Mouse (Mus musculus): Measurements from ENCODE around the gene Cox8b.
A peak's percentile ranks its signal among the peaks of the same experiment; 100 is the strongest.

Gene Cox8b

GRCm38 (mm10) chr7:140900220-140900619 is at the start of gene Cox8b:
Gene Cox8b (minus strand): TSS chr7:140900446.
- DNase-seq (ENCODE audit: low spot score), result no peak

GRCm38 (mm10) chr7:140949255-140949654 is 49.0 kb upstream of the Cox8b start:
- no peak for DNase-seq (ENCODE audit: low spot score)

DNA sequence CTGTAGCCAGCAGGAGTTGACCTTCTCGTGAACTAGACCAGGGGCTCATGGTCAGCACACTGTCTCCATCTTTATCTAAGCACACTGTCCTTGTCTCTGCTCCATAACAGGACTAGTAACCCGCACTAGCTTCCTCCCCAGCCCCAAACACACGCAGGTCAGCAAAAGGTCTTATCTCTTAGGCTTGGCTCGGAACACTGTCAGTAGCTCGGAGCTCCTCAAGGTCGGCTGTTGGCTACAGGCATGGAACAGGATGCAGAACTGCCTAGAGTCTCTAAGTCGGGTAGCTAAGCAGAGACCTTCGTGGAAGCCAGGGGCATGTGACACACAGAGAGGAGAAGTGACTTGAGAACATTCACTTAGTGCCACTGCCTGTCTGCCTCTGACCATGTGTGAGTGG is 47.9 kb upstream of the Cox8b start:
- peak; percentile 59 for DNase-seq (ENCODE audit: low spot score)

- DNase-seq (ENCODE audit: low spot score), result no peak
Observed at GRCm38 (mm10) chr7:140946980-140947379, 46.7 kb upstream of the Cox8b start.

- DNase-seq (ENCODE audit: low spot score), result no peak
Observed at GRCm38 (mm10) chr7:140946311-140946710, 46.1 kb upstream of the Cox8b start.

GRCm38 (mm10) chr7:140945247-140945646 is 45.0 kb upstream of the Cox8b start:
- no peak for DNase-seq (ENCODE audit: low spot score)

DNA sequence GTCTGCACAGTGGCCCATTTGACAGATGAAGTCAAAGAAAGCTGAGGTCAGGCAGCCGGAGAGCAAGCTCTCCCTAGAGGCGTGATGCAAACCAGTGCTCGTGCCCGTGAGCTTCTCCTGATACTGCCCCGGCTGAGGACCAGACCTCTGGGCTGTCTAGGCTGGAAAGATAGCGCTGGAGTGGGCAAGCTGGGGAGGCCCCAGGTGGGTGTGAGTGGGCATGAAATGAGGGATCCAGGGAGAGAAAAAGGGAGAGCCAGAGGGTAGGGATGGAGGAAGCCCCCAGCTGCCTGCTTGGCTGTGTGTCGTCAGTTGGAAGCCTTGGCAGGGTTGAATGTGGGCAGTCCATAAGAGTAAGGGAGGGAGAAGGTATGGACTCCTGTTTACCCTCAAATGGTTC is 44.0 kb upstream of the Cox8b start:
- no peak for DNase-seq (ENCODE audit: low spot score)

GRCm38 (mm10) chr7:140943356-140943755 is 43.1 kb upstream of the Cox8b start:
- no peak for DNase-seq (ENCODE audit: low spot score)

- no peak for DNase-seq (ENCODE audit: low spot score)
Observed at GRCm38 (mm10) chr7:140942811-140943210, 42.6 kb upstream of the Cox8b start.

- DNase-seq (ENCODE audit: low spot score), result no peak
Observed at GRCm38 (mm10) chr7:140942341-140942740, 42.1 kb upstream of the Cox8b start.

DNA sequence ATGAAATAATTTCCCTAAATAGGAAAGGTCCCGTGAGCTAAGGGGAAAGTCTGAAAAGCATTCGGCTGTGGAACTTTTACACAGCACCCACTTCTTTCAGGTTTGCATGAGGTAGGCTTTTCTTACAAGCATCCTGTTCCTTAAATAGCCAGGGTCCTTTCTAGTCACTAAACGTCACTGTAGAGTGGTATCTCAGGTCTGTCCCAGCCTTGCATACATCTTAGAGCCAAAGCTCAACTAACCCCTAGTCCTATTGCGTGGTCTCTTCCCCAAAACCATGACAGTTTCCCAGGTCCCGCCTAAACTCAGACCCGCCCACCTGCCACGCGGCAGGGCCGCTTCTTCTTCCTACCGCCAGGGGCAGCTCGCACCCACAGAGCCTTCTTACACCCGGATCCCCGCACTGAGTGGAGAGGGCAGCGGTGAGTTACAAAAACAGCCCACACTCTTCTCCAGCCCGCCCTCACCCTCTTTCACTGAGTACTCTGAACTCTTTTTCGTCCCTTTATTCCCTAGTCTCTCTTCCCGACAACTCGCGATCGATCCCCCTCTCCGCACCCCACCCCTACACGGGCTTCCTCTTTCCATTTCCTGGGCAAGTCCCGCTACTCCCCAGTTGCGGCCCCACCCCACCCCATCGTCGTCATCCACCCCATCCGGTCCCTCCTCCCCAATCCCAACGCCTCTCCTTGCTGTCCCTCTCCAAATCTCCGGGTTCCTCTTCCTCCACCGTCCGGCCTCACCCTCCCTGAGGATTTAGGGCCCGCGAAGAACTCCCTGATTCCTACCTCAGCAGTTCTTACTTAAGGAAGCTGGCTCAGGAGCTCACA is 41.2 kb upstream of the Cox8b start, which contains the start of gene Pgghg:
TSS of gene Pgghg (plus strand) at position 170 of the 830 bp plus-strand sequence.
- DNase-seq (ENCODE audit: low spot score), result peak; percentile 88

DNA sequence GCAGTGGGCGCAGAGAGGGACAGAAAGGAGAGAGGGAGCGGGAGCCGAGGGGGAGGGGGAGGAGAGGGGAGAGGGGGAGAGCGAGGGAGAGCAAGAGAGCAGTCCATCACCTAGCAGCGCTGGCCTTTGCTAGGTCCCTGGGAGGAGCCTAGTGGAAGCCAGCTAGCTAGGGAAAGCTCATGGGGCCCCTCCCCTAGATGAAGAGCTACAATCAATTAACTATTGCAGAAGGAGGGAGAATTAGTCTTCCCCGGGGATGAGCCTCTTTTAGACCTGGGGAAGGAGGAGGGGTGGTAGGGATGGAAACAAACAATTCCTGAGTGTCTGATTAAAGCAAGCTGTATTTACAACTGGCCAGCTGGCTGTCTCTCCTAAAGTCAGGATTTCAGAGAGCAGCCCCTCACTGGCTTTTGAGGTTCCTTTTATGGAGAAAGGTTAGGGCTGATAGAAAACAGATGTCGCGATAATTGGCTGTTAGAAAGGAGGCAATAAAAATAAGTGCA is 39.5 kb upstream of the Cox8b start:
- peak; percentile 63 for DNase-seq (ENCODE audit: low spot score)

GRCm38 (mm10) chr7:140938896-140939295 is 38.6 kb upstream of the Cox8b start:
- no peak for DNase-seq (ENCODE audit: low spot score)

GRCm38 (mm10) chr7:140938436-140938835 is 38.2 kb upstream of the Cox8b start:
- no peak for DNase-seq (ENCODE audit: low spot score)

DNA sequence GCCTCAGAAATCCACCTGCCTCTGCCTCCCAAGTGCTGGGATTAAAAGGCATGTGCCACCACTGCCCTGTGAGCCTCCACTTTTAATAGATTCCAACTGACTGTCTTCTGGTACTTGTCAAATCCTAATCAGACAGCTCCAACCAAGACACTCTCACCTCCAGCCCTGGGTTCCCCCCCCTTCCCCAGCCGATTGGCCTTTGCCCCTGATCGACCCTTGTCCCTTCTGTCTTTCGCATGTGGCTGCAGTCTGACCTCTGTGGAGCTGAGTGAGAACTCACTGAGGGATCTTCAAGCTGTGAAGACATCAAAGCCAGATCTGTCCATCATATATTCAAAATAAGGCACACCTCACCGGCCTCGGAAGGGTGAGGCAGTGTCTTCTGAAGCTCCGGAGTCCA is 26.9 kb upstream of the Cox8b start:
- DNase-seq (ENCODE audit: low spot score), result no peak

- DNase-seq (ENCODE audit: low spot score), result no peak
Observed at GRCm38 (mm10) chr7:140923070-140923775, 23.0 kb upstream of the Cox8b start.

- DNase-seq (ENCODE audit: low spot score), result peak; percentile 66
Observed at GRCm38 (mm10) chr7:140922398-140923069, 22.3 kb upstream of the Cox8b start.

GRCm38 (mm10) chr7:140921225-140921975 is 21.2 kb upstream of the Cox8b start:
- DNase-seq (ENCODE audit: low spot score), result no peak

- no peak for DNase-seq (ENCODE audit: low spot score)
Observed at GRCm38 (mm10) chr7:140920418-140921029, 20.3 kb upstream of the Cox8b start, which contains the start of gene Nlrp6. Gene Nlrp6 (plus strand): TSS chr7:140920902.

DNA sequence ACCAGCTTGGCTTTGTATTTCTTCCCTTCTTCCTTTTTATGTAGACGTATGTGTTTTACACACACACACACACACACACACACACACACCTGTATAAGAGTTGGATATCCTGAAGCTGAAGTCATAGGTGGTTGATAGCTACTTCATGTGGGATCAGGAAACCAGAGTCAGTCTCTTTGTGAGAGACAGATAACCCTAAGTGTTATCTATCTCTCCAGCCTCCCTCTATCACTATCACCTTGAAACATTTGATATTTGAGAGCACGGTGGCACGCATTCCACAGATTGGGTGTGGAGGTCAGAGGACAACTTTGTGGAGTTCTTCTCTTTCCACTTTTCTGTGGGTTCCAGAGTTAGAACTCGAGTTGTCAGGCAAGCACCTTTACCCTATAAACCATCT is 19.7 kb upstream of the Cox8b start:
- no peak for DNase-seq (ENCODE audit: low spot score)

DNA sequence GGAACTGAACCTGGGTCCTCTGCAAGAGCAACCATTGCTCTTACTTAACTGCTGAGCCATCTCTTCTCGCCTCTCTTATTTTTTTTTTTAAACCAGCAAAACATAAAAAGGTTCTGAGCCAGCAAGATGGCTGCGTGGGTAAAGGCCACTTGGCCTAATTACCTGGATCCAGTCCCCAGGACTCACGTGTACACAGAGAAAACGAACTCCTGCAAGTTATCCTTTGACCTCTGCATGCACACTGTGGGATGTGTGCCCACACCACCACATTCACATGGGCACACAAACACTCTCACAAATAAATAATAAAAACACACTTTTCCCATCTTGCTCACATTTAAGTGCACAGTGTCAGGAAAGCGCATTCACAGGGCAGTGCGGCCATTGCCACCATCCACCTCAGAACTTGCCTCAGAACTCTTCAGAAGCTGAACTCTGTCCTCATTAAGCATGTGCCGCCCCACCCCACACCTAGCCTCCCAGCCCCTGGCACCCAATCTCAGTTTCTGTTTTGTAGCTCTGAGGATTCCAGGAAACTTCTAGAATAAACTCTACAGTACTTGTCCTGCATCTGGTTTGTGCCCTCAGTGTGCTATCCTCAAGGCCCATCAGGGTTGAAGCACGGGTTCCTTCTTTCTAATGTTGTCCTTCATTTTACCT is 13.9 kb upstream of the Cox8b start:
- no peak for DNase-seq (ENCODE audit: low spot score)

Data from testis, postnatal 10 days (tissue).